Mouse (Mus musculus) embryo, embryonic 10.5 days (tissue): ENCODE measurements at regions not wholly inside any gene's neighbourhood (a gene's known extent, or its start where the extent isn't known, plus 50 kb on each side); places are given as distances from the start of the nearest gene placed in this dataset.
"Not testable (repeated sequence)": the region's sequence is repeated elsewhere in the genome, so short reads cannot be mapped to it uniquely, and the experiment has no call there.

Source experiments
- DNase-seq: peaks from one replicate; pipeline ENCODE4 v3.0.0-alpha.2; 2015; ENCODE audit warnings: low spot score

GRCm38 (mm10) chr8:89562597-89562996 lies 518.6 kb upstream of the Sall1 start:
- DNase-seq, result no peak

- no peak for DNase-seq
These were observed 497.3 kb upstream of the Sall1 start for GRCm38 (mm10) chr8:89541231-89541630.

GRCm38 (mm10) chr8:89534605-89535004 lies 490.6 kb upstream of the Sall1 start:
- DNase-seq, result no peak

- no peak for DNase-seq
These were observed 481.1 kb upstream of the Sall1 start for GRCm38 (mm10) chr8:89525041-89525440.

GRCm38 (mm10) chr8:89523336-89523735 lies 479.4 kb upstream of the Sall1 start:
- no peak for DNase-seq

- peak; percentile 82 for DNase-seq
These were observed 472.6 kb upstream of the Sall1 start for GRCm38 (mm10) chr8:89516602-89517001.

GRCm38 (mm10) chr8:89514270-89514669 lies 470.3 kb upstream of the Sall1 start:
- no peak for DNase-seq

GRCm38 (mm10) chr8:89507639-89508038 lies 463.7 kb upstream of the Sall1 start:
- no peak for DNase-seq

- DNase-seq, result no peak
These were observed 459.7 kb upstream of the Sall1 start for GRCm38 (mm10) chr8:89503545-89504234.

GRCm38 (mm10) chr8:89503030-89503429 lies 459.1 kb upstream of the Sall1 start:
- no peak for DNase-seq

GRCm38 (mm10) chr8:89501756-89502155 lies 457.8 kb upstream of the Sall1 start:
- DNase-seq, result no peak

GRCm38 (mm10) chr8:89499831-89500230 lies 455.9 kb upstream of the Sall1 start:
- no peak for DNase-seq

- DNase-seq, result peak; percentile 71
These were observed 454.2 kb upstream of the Sall1 start for GRCm38 (mm10) chr8:89498088-89498695.

- no peak for DNase-seq
These were observed 448.4 kb upstream of the Sall1 start for GRCm38 (mm10) chr8:89492336-89492735.

GRCm38 (mm10) chr8:89482481-89482880 lies 438.5 kb upstream of the Sall1 start:
- DNase-seq, result not testable (repeated sequence)

GRCm38 (mm10) chr8:89476930-89477329 lies 433.0 kb upstream of the Sall1 start:
- DNase-seq, result no peak

GRCm38 (mm10) chr8:89471116-89471515 lies 427.2 kb upstream of the Sall1 start:
- DNase-seq, result no peak

- DNase-seq, result no peak
These were observed 424.8 kb upstream of the Sall1 start for GRCm38 (mm10) chr8:89468782-89469220.

GRCm38 (mm10) chr8:89465211-89465753 lies 421.3 kb upstream of the Sall1 start:
- no peak for DNase-seq

GRCm38 (mm10) chr8:89456517-89456916 lies 412.6 kb upstream of the Sall1 start:
- no peak for DNase-seq

GRCm38 (mm10) chr8:89455731-89456130 lies 411.8 kb upstream of the Sall1 start:
- no peak for DNase-seq

GRCm38 (mm10) chr8:89454197-89454596 lies 410.2 kb upstream of the Sall1 start:
- no peak for DNase-seq

- no peak for DNase-seq
These were observed 409.8 kb upstream of the Sall1 start for GRCm38 (mm10) chr8:89453724-89454123.
